Mouse (Mus musculus) forebrain, embryonic 13.5 days (tissue): Measurements from ENCODE around the gene Trpc4. TPM values are rescaled to one million over a fixed set of nuclear protein-coding genes. Genes with fewer than 3 reads are reported as not detected.

ENCODE experiments used
- ATAC-seq: fragments of 200-750 bp; cut with Nextera tagmentation; 2 replicates; pipeline ENCODE4 v1.8.0; 2017
- H3K27ac ChIP-seq: fragments of 300-500 bp; sonication (generic); 2 replicates; pipeline ENCODE4 v1.5.1; 2015; ENCODE audit warnings: inconsistent platforms, mild to moderate bottlenecking, moderate library complexity
- H3K27me3 ChIP-seq: fragments of 300-500 bp; sonication (generic); 2 replicates; pipeline ENCODE4 v1.6.1; 2015; ENCODE audit warnings: mild to moderate bottlenecking, inconsistent platforms
- H3K36me3 ChIP-seq: fragments of 300-500 bp; sonication (generic); 2 replicates; pipeline ENCODE4 v1.6.1; 2015; ENCODE audit warnings: mild to moderate bottlenecking, inconsistent platforms; ENCODE audit not compliant: poor library complexity, severe bottlenecking
- H3K4me1 ChIP-seq: fragments of 300-500 bp; sonication (generic); 2 replicates; pipeline ENCODE4 v1.6.1; 2015; ENCODE audit warnings: inconsistent platforms
- H3K4me2 ChIP-seq: fragments of 300-500 bp; sonication (generic); 2 replicates; pipeline ENCODE4 v1.6.1; 2015; ENCODE audit warnings: inconsistent platforms, mild to moderate bottlenecking, moderate library complexity
- H3K4me3 ChIP-seq: fragments of 300-500 bp; sonication (generic); 2 replicates; pipeline ENCODE4 v1.5.1; 2015; ENCODE audit warnings: mild to moderate bottlenecking, inconsistent platforms
- H3K9ac ChIP-seq: fragments of 300-500 bp; sonication (generic); 2 replicates; pipeline ENCODE4 v1.6.1; 2015; ENCODE audit warnings: mild to moderate bottlenecking, inconsistent platforms
- H3K9me3 ChIP-seq: fragments of 300-500 bp; sonication (generic); replicated peaks from 2 replicates; pipeline ENCODE4 v1.6.1; 2016; ENCODE audit warnings: inconsistent platforms
- WGBS: fragments of 180-500 bp; shearing (Covaris S2); methylation state at CpG from one replicate; pipeline ENCODE4 v1.1.7; 2015; 5-methylcytosine and 5-hydroxymethylcytosine counted together
- polyA plus RNA-seq: library from polyadenylated mRNA; unstranded; fragments of >200 nt; fragmentation: Nextera tagmentation; extraction: Ambion mirVana; gene quantifications from 2 replicates; pipeline ENCODE4 v1.2.1, GENCODE M21; 2015

The Trpc4 gene
- polyA plus RNA-seq, 1 experiment from 2014 or later: 4.3 TPM

GRCm38 (mm10) chr3:54210112-54210511, 54.3 kb downstream of the Trpc4 start:
- no peaks in the 10 kb centered on the region for H3K9me3 ChIP-seq
- no peak overlapping the region for H3K4me3 ChIP-seq
- no peaks in the 10 kb centered on the region for H3K27me3 ChIP-seq
- H3K27ac ChIP-seq: no peak overlapping the region
- 80% methylated on average over 3 of the region's 3 CpGs for WGBS
- no peaks in the 10 kb centered on the region for H3K36me3 ChIP-seq
- H3K4me1 ChIP-seq: no peaks in the 10 kb centered on the region
- H3K9ac ChIP-seq: no peak overlapping the region
- ATAC-seq: no peak
- H3K4me2 ChIP-seq: no peak overlapping the region

GRCm38 (mm10) chr3:54211441-54211840, 55.6 kb downstream of the Trpc4 start:
- Histone ChIP-seq H3K9ac (no peak overlapping the region), H3K4me3 (no peak overlapping the region), H3K27ac (no peak overlapping the region), H3K4me2 (no peak overlapping the region), H3K27me3 (no peaks in the 10 kb centered on the region), H3K4me1 (no peaks in the 10 kb centered on the region), H3K36me3 (no peaks in the 10 kb centered on the region), H3K9me3 (no peaks in the 10 kb centered on the region)
- WGBS: 86% methylated on average over 1 of the region's 1 CpGs
- ATAC-seq: no peak

GRCm38 (mm10) chr3:54222549-54222948, 66.7 kb downstream of the Trpc4 start:
- 74% methylated on average over 8 of the region's 8 CpGs for WGBS
- Histone ChIP-seq H3K27me3 (no peaks in the 10 kb centered on the region), H3K9me3 (no peaks in the 10 kb centered on the region), H3K4me1 (no peaks in the 10 kb centered on the region), H3K4me2 (no peak overlapping the region), H3K9ac (no peak overlapping the region), H3K36me3 (no peaks in the 10 kb centered on the region), H3K4me3 (no peak overlapping the region), H3K27ac (no peak overlapping the region)
- no peak for ATAC-seq

GRCm38 (mm10) chr3:54228463-54228862, 72.6 kb downstream of the Trpc4 start:
- Histone ChIP-seq H3K9me3 (no peaks in the 10 kb centered on the region), H3K27ac (no peak overlapping the region), H3K27me3 (no peaks in the 10 kb centered on the region), H3K4me1 (no peaks in the 10 kb centered on the region), H3K9ac (no peak overlapping the region), H3K4me2 (no peak overlapping the region), H3K36me3 (no peaks in the 10 kb centered on the region), H3K4me3 (no peak overlapping the region)
- ATAC-seq: no peak
- 70% methylated on average over 4 of the region's 4 CpGs for WGBS

GRCm38 (mm10) chr3:54238891-54239290, 83.1 kb downstream of the Trpc4 start:
- no peak overlapping the region for H3K9ac ChIP-seq
- 82% methylated on average over 5 of the region's 5 CpGs for WGBS
- no peak overlapping the region for H3K4me3 ChIP-seq
- H3K36me3 ChIP-seq: no peaks in the 10 kb centered on the region
- H3K4me2 ChIP-seq: no peak overlapping the region
- no peaks in the 10 kb centered on the region for H3K4me1 ChIP-seq
- no peaks in the 10 kb centered on the region for H3K27me3 ChIP-seq
- no peak overlapping the region for H3K27ac ChIP-seq
- ATAC-seq: no peak
- no peaks in the 10 kb centered on the region for H3K9me3 ChIP-seq

- 96% methylated on average over 7 of the region's 7 CpGs for whole genome bisulfite sequencing
- Histone ChIP-seq H3K36me3 (no peaks in the 10 kb centered on the region), H3K9me3 (no peaks in the 10 kb centered on the region), H3K4me1 (no peaks in the 10 kb centered on the region), H3K27me3 (no peaks in the 10 kb centered on the region), H3K27ac (no peak overlapping the region), H3K9ac (no peak overlapping the region), H3K4me2 (no peak overlapping the region), H3K4me3 (no peak overlapping the region)
- ATAC-seq: no peak
Observed at GRCm38 (mm10) chr3:54239426-54239825, 83.6 kb downstream of the Trpc4 start.

- Histone ChIP-seq H3K4me3 (no peak overlapping the region), H3K27me3 (no peaks in the 10 kb centered on the region), H3K27ac (no peak overlapping the region), H3K4me1 (no peaks in the 10 kb centered on the region), H3K4me2 (no peak overlapping the region), H3K36me3 (no peaks in the 10 kb centered on the region), H3K9ac (no peak overlapping the region), H3K9me3 (no peaks in the 10 kb centered on the region)
- 96% methylated on average over 1 of the region's 1 CpGs for WGBS
- no peak for ATAC-seq
Observed at GRCm38 (mm10) chr3:54243136-54243535, 87.3 kb downstream of the Trpc4 start.

GRCm38 (mm10) chr3:54244729-54245465, 89.1 kb downstream of the Trpc4 start:
- Histone ChIP-seq H3K27me3 (no peaks in the 10 kb centered on the region), H3K4me2 (no peak overlapping the region), H3K4me3 (no peak overlapping the region), H3K9me3 (no peaks in the 10 kb centered on the region), H3K27ac (no peak overlapping the region), H3K9ac (no peak overlapping the region), H3K36me3 (no peaks in the 10 kb centered on the region), H3K4me1 (no peaks in the 10 kb centered on the region)
- ATAC-seq: no peak
- 89% methylated on average over 4 of the region's 4 CpGs for WGBS

GRCm38 (mm10) chr3:54246416-54246815, 90.6 kb downstream of the Trpc4 start:
- Histone ChIP-seq H3K4me2 (no peak overlapping the region), H3K4me3 (no peak overlapping the region), H3K9me3 (no peaks in the 10 kb centered on the region), H3K27ac (no peak overlapping the region), H3K9ac (no peak overlapping the region), H3K4me1 (no peaks in the 10 kb centered on the region), H3K27me3 (no peaks in the 10 kb centered on the region), H3K36me3 (no peaks in the 10 kb centered on the region)
- whole genome bisulfite sequencing: 81% methylated on average over 2 of the region's 2 CpGs
- ATAC-seq: no peak

GRCm38 (mm10) chr3:54249311-54249710, 93.5 kb downstream of the Trpc4 start:
- H3K4me2 ChIP-seq: no peak overlapping the region
- H3K27ac ChIP-seq: no peak overlapping the region
- H3K9ac ChIP-seq: no peak overlapping the region
- no peaks in the 10 kb centered on the region for H3K27me3 ChIP-seq
- no peaks in the 10 kb centered on the region for H3K36me3 ChIP-seq
- 83% methylated on average over 6 of the region's 6 CpGs for WGBS
- ATAC-seq: no peak
- no peaks in the 10 kb centered on the region for H3K4me1 ChIP-seq
- no peak overlapping the region for H3K4me3 ChIP-seq
- H3K9me3 ChIP-seq: no peaks in the 10 kb centered on the region

- Histone ChIP-seq H3K27me3 (no peaks in the 10 kb centered on the region), H3K4me1 (no peaks in the 10 kb centered on the region), H3K9ac (no peak overlapping the region), H3K27ac (no peak overlapping the region), H3K4me3 (no peak overlapping the region), H3K9me3 (no peaks in the 10 kb centered on the region; the same call in 1 of the 2 replicates), H3K36me3 (no peaks in the 10 kb centered on the region), H3K4me2 (no peak overlapping the region)
- 87% methylated on average over 1 of the region's 1 CpGs for WGBS
- ATAC-seq: no peak
Observed at GRCm38 (mm10) chr3:54266943-54267342, 111.1 kb downstream of the Trpc4 start.

- Histone ChIP-seq H3K9me3 (no peaks in the 10 kb centered on the region), H3K36me3 (no peaks in the 10 kb centered on the region), H3K9ac (no peak overlapping the region), H3K4me2 (no peak overlapping the region), H3K4me3 (no peak overlapping the region), H3K27ac (no peak overlapping the region), H3K4me1 (no peaks in the 10 kb centered on the region), H3K27me3 (no peaks in the 10 kb centered on the region)
- no peak for ATAC-seq
- 85% methylated on average over 6 of the region's 6 CpGs for WGBS
Observed at GRCm38 (mm10) chr3:54269180-54269579, 113.3 kb downstream of the Trpc4 start.

GRCm38 (mm10) chr3:54274651-54275050, 118.8 kb downstream of the Trpc4 start:
- no peak for ATAC-seq
- 84% methylated on average over 7 of the region's 7 CpGs for WGBS
- Histone ChIP-seq H3K9ac (no peak overlapping the region), H3K36me3 (no peaks in the 10 kb centered on the region), H3K4me3 (no peak overlapping the region), H3K9me3 (no peaks in the 10 kb centered on the region), H3K4me1 (no peaks in the 10 kb centered on the region), H3K27me3 (no peaks in the 10 kb centered on the region), H3K4me2 (no peak overlapping the region), H3K27ac (no peak overlapping the region)
